Mouse (Mus musculus) embryo, embryonic 9.5 days (tissue): ENCODE data around the gene Rere.
A peak's percentile ranks its signal among the peaks of the same experiment; 100 is the strongest.

Source experiments
- DNase-seq: peaks from one replicate; pipeline ENCODE4 v3.0.0-alpha.2; 2017; ENCODE audit errors: extremely low spot score

Rere gene

DNA sequence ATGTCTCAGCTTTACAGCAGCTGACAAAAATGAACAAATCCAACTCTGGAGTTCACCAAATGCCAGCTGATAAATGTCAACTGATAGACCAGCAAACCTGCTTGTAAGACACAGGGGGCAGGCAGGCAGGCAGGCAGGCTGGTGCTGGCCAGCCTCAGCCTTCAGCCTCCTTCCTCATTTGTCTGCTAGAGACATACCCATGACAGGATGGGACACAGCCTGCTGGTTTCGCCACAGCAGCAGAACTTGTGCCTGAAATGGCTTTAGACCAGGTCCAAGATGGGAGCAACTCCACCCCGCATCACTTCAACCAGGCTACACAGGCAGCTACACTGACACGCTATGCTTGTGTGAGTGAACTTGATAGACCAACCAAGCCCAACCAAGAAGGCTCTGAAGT lies 324.4 kb downstream of the Rere start:
- no peak for DNase-seq

- DNase-seq: no peak
Observed at GRCm38 (mm10) chr4:150606449-150607161, 325.2 kb downstream of the Rere start.

- DNase-seq: no peak
Observed at GRCm38 (mm10) chr4:150608670-150609069, 327.2 kb downstream of the Rere start.

DNA sequence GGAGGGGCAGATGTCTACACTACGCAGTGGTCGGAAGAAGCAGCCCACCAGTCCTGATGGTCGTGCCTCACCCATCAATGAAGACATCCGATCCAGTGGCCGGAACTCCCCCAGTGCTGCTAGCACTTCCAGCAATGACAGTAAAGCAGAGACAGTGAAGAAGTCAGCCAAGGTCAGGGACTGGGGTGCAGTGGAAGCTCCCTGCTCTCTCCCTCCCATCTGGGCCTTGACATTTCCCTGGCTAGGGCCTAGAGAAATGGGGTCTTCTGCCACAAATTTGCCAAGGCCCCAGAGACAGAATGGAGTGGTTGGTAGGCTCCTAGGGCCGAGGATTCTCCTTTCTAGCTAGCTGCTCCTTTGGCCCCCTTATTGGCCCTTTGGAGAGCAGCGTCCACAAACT lies 332.3 kb downstream of the Rere start:
- DNase-seq: no peak

DNA sequence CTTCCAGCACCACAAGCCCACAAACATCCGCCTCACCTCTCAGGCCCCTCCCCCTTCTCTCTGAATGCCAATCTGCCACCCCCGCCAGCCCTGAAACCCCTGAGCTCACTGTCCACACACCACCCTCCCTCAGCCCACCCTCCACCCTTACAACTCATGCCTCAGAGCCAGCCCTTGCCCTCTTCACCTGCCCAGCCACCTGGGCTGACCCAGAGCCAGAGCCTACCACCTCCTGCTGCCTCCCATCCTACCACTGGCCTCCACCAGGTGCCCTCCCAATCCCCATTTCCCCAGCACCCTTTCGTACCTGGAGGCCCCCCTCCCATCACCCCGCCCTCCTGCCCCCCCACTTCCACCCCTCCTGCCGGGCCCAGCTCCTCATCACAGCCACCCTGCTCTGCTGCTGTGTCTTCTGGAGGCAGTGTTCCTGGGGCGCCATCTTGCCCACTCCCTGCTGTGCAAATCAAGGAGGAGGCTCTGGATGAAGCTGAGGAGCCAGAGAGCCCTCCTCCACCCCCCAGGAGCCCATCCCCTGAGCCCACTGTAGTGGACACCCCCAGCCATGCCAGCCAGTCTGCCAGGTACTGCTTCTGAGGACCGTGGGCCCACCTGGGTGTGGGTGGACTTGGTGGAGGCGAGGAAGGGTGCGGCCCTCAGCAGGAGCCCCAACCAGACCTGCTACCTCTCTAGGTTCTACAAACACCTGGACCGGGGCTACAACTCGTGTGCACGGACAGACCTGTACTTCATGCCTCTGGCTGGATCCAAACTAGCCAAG lies 334.0 kb downstream of the Rere start:
- DNase-seq: no peak

DNA sequence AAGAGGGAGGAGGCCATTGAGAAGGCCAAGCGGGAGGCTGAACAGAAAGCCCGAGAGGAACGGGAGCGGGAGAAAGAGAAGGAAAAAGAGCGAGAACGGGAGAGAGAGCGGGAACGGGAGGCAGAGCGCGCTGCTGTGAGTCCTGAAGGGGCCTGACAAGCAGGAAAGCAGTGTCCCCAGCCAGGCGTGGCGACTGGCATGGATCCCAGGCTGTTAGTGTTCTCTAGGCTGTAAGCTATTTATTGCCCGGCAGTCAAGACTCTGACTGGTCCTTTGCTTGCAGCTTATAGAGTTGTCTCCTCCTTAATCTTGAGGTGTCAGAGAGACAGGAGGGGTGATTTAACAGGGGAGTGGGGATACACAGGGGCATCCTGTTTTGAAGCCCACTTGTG lies 334.6 kb downstream of the Rere start:
- DNase-seq: no peak

- no peak for DNase-seq
Observed at GRCm38 (mm10) chr4:150616841-150617240, 335.4 kb downstream of the Rere start.

DNA sequence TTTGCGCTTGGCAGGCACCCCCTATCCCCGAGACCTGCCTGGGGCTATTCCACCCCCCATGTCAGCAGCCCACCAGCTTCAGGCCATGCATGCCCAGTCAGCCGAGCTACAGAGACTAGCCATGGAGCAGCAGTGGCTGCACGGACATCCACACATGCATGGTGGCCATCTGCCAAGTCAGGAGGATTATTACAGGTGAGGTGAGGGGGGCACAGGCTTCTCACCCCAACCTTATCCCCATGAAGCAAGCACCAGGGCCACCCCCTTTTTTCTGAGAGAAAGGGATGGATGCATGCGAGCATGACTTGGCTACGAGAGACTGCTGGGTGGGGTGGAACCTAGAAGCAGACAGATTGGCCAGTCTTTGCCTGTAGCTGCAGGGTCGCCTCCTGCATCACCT lies 337.6 kb downstream of the Rere start:
- no peak for DNase-seq

DNA sequence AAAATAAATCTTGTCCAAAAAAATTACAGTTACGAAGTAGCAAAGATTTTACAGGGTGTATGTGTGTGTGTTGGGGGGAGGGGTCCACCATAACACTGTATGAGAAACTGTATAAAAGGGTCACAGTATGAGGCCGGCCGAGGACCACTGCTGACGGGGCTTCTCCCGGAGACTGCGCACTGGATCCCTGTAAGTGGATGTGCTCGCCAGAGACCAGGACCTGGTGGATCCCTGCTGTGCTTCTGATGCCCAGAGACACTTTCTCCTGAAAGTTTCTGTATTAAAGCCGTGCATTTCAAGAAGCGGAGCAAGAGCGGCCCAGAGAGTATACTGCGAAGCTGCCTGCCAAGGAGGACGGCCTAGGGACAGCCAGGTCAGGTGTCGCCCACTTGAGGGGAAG lies 341.2 kb downstream of the Rere start:
- no peak for DNase-seq

DNA sequence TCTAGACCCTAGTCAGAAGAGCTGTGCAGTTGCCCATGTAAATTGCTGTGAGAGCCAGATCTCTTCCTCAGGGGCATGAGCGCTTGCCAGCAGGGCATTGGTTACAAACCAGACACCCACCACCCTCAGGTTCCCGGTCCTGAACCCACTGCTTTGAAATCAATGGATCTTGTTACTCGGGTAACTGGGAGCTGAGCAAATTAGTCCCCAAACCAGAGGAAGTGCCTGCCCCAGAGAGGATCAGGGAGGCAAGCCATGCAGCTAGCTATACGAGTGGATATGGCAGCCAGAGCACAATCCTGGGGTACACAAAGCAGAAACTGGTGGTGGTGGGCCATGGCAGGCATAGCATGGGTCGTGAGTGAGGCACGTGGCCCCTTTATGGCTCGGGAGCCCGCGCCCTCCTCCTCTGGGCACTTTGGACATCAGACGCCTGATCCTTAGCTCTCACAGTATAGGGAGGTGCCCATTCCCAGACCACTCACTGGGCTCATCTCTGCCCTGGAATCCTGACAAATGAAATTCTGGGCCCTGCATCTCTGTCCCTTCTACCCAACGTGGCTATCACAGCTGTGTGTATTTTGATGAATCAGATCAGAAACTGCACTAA lies 342.9 kb downstream of the Rere start:
- DNase-seq: no peak

- DNase-seq: no peak
Observed at GRCm38 (mm10) chr4:150624933-150625332, 343.5 kb downstream of the Rere start.

DNA sequence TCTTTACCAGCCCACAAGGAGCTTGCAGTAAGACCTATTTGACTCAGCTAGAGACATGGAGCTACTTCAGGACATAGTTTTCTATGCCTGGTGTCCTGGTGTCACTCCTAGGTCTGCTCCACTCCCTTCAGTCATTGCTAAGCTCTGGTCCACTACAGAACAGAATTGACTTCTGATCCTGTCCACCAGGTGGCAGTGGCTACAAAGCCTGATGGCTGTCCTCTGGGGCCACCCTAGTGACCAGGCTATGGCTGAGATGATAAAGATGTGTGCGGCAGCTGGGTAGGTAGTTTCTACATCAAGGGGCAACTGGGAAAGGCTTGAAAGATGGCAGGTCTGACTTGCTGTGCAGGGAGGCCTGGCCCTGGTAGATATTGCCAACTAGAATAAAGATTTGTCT lies 344.0 kb downstream of the Rere start:
- peak; percentile 67 for DNase-seq

- DNase-seq: peak; percentile 54
Observed at GRCm38 (mm10) chr4:150625951-150626732, 344.7 kb downstream of the Rere start.

- no peak for DNase-seq
Observed at GRCm38 (mm10) chr4:150629266-150629665, 347.8 kb downstream of the Rere start.

GRCm38 (mm10) chr4:150635568-150635967 lies 354.1 kb downstream of the Rere start:
- no peak for DNase-seq

DNA sequence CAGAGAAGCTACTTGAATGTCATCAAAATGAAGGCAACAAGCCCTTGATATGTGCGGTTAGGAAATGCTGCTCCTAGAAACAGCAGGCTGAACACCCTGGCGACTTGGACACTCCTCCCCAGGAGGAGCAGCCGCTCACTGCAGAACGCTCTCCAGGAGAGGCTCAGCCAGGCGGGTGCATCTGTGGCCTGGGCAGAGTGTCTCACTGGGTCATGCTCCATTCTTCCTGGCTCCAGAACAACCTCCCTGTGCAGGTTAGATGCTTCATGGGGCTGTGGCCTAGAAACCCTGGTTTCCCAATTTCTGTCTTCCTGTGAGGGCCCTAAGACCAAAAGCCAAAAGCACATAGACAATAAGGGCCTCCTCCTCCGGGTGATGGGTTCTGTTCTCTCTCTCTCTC lies 355.2 kb downstream of the Rere start:
- no peak for DNase-seq

GRCm38 (mm10) chr4:150644299-150644698 lies 362.9 kb downstream of the Rere start:
- DNase-seq: no peak

- no peak for DNase-seq
Observed at GRCm38 (mm10) chr4:150649327-150649726, 367.9 kb downstream of the Rere start.

DNA sequence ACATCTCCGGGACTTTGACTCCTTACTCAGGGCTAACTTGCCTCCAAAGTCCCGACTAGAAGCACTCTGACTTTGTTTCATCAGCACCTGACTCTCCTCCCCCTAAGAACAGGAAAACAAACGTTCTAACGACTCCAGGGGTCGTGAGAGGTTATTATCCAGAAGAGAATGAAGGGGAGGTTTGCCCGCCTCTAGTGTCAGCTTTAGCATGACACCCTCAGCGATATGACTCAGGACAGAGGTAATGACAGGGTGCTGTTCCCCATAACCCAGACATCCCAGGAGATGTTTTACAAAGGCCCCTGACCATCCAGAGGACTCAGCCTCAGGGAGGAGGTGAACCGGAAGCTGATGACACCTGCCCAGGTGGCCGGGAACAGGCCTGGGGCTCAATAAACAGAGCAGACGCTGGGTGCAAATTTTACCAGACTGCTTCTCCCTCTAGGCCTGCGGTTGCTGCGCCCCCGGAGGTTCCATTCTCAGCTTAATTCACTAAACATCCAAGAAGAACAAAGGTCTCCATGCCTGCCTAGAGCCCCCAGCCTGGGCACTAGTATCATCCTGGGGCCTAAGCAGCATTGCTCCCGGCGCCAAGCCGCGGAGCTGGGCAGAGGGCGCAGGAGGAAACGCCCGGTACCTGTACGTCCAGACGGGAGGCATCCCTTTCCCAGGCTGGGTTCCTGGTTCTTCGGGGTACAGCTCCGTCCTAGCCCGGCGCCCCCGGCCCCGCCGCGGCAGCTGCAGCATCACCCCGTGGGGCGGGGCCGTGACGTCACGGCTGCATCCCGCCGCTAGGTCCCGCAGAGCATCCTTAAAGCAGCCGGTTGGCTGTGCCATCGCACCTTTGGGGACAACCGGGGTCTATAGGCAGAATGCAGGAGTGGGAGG lies 370.2 kb downstream of the Rere start, which contains the start of gene Slc45a1:
Gene Slc45a1 (minus strand): TSS at position 785 of the 888 bp plus-strand sequence.
- DNase-seq: no peak

DNA sequence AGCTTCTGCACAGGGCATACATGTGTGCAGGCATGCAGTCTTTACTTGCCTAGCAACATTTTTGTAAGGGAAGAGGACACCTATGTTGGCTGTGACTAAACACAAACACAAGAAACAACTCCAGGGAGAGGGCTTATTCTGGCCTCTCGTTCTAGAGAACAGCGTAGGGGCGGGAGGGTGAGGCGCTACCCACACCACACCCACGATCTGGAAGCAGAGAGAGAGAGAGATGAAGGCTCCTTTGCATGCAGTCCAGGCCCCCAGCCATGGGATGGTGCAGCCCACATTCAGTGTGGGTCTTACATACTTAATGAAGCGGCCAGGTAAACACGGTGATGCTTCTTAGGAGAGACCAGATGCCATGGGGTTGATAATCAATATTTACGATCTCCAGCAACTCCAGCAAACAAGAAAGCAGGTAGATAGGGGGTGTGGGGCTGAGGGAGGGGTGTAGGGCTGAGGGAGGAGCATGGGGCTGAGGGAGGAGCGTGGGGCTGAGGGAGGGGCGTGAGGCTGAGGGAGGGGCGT lies 371.7 kb downstream of the Rere start:
- no peak for DNase-seq

GRCm38 (mm10) chr4:150655989-150656388 lies 374.5 kb downstream of the Rere start:
- peak; percentile 89 for DNase-seq
